Mouse (Mus musculus) v-Abl transformed pro-B cells (cell line): ENCODE results near the gene Tex22.

Experiments used
- in situ Hi-C, 2 experiments: fragments of 400-800 bp; cut with MboI; formaldehyde crosslinking; loops; one replicate each; pipeline ENCODE4 v1.15.1; 2025; ENCODE audit not compliant: unreplicated experiment in 2 of 2

Tex22 gene

GRCm38 (mm10) chr12:113134502-113134901, 60.2 kb downstream of the Tex22 start:
- in situ Hi-C loops, result no loop called here

GRCm38 (mm10) chr12:113135401-113135800, 61.1 kb downstream of the Tex22 start:
- in situ Hi-C loops, result no loop called here

GRCm38 (mm10) chr12:113136492-113137020, 62.3 kb downstream of the Tex22 start:
- in situ Hi-C loops, result no loop called here

GRCm38 (mm10) chr12:113137260-113138213, 63.2 kb downstream of the Tex22 start:
- in situ Hi-C loops, result no loop called here

- in situ Hi-C loops, result no loop called here
Observed at GRCm38 (mm10) chr12:113138291-113138690, 64.0 kb downstream of the Tex22 start.
